Mouse (Mus musculus): ENCODE measurements at regions not wholly inside any gene's neighbourhood (a gene's known extent, or its start where the extent isn't known, plus 50 kb on each side); places are given as distances from the start of the nearest gene placed in this dataset.

DNA sequence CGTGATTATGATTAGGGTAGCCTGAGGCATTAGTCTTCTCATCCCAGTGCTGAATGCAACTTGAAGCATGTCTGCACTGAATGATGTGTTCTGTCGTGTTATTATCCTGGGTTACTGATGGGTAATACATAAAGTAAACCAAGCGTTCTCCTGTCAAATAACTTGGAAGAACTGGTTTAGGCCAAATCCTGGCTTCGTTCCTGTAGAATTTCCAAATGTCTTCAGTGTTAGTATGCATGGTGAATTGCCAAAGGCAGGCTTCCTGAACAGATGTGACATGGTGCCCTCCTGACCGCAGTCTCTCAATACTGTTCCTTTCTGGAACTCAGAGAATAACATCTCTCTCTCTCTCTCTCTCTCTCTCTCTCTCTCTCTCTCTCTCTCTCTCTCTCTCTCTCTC, 509.6 kb downstream of the Tox3 start:
- H3K4me3 ChIP-seq (replicated peaks), result no peak overlapping the region
- H3K36me3 ChIP-seq, result no peaks in the 10 kb centered on the region
- H3K9ac ChIP-seq (replicated peaks), result no peak overlapping the region
- 76% methylated on average over 5 of the region's 5 CpGs for WGBS
- no peak for ATAC-seq (ENCODE audit: insufficient number of reproducible peaks, insufficient read depth, low FRiP score, low TSS enrichment, low read depth)
- no peaks in the 10 kb centered on the region for H3K4me1 ChIP-seq (replicated peaks)
- no peak overlapping the region for H3K4me2 ChIP-seq
- no peaks in the 10 kb centered on the region for H3K9me3 ChIP-seq
- no peak overlapping the region for H3K27ac ChIP-seq
- no peaks in the 10 kb centered on the region for H3K27me3 ChIP-seq

DNA sequence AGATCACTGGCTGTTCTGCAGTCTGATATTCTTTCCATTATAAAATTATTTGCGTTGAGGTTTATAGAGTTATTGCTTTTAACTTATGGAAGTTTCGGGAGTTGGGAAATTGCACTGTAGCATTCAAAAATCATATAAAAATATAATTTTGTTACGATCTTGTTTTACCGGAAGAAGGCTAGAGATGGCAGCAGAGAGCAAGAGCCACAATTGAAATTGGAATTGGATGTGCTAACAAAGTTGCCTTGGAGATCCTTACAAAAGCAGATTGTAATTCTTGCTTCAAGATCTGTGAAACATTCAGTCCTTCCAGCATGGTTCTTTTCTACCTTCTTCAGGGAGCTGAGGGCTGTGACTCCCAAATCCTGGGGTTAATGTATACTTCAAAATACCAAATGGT, 514.4 kb downstream of the Tox3 start:
- H3K9ac ChIP-seq (replicated peaks), result no peak overlapping the region
- no peaks in the 10 kb centered on the region for H3K4me1 ChIP-seq (replicated peaks)
- H3K4me2 ChIP-seq, result no peak overlapping the region
- WGBS, result 67% methylated on average over 4 of the region's 4 CpGs
- H3K27ac ChIP-seq, result no peak overlapping the region
- no peaks in the 10 kb centered on the region for H3K9me3 ChIP-seq
- no peaks in the 10 kb centered on the region for H3K36me3 ChIP-seq
- no peak overlapping the region for H3K4me3 ChIP-seq (replicated peaks)
- ATAC-seq (ENCODE audit: insufficient number of reproducible peaks, insufficient read depth, low FRiP score, low TSS enrichment, low read depth), result no peak
- H3K27me3 ChIP-seq, result no peaks in the 10 kb centered on the region

DNA sequence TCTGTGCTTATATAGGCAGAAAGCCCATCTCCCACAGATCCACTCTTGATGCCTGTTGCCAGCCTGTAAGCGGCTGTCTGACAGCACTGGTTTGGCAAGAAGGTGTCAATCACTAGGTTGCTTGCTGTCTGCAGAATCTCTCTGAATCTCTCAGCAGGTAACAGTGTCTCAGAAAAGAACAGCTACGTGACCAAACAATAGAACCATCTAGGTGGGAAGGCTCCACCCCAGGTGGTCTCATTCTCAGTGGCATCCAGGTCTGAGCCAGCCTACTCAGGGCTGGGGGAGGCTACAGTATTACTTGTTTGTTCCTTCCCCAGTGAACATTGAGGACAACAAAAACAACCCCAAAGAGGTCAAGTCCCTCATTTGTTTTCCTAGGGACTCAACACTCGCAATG, 523.6 kb downstream of the Tox3 start:
- WGBS, result 46% methylated on average over 3 of the region's 3 CpGs
- H3K4me3 ChIP-seq (replicated peaks), result no peak overlapping the region
- ATAC-seq (ENCODE audit: insufficient number of reproducible peaks, insufficient read depth, low FRiP score, low TSS enrichment, low read depth), result no peak
- no peak overlapping the region for H3K27ac ChIP-seq
- no peaks in the 10 kb centered on the region for H3K36me3 ChIP-seq
- H3K27me3 ChIP-seq, result peaks cover 4% of the 10 kb centered on the region; the same call in 1 of the 2 replicates
- 0 out of 2 replicates have a peak, but pooled peaks cover 3% of the 10 kb centered on the region for H3K9me3 ChIP-seq
- H3K9ac ChIP-seq (replicated peaks), result no peak overlapping the region
- H3K4me1 ChIP-seq (replicated peaks), result no peaks in the 10 kb centered on the region
- H3K4me2 ChIP-seq, result no peak overlapping the region

DNA sequence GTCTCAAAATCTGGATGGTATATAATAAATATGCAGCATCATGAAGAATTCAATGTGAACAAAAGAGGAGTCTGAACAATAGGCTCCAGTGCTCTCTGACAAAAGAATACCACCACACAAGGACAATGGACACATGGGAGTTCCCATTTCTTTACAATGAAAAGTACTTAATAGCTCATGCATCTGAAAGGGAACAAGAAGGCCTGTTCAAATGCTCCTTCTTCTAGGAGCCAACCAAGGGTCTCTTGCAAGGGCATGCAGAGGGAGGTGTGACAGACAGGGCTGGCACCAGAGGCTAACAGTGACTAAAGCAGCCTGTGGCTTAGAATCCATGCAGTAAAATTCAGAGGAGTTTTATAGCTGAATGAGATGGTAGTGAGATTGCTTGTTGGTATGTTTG, 524.5 kb downstream of the Tox3 start:
- Histone ChIP-seq H3K4me1 (replicated peaks) (no peaks in the 10 kb centered on the region), H3K9ac (replicated peaks) (no peak overlapping the region), H3K27ac (no peak overlapping the region), H3K4me2 (no peak overlapping the region), H3K4me3 (replicated peaks) (no peak overlapping the region), H3K36me3 (no peaks in the 10 kb centered on the region), H3K9me3 (0 out of 2 replicates have a peak, but pooled peaks cover 3% of the 10 kb centered on the region), H3K27me3 (peaks cover 4% of the 10 kb centered on the region; the same call in 1 of the 2 replicates)
- ATAC-seq (ENCODE audit: insufficient number of reproducible peaks, insufficient read depth, low FRiP score, low TSS enrichment, low read depth), result no peak

DNA sequence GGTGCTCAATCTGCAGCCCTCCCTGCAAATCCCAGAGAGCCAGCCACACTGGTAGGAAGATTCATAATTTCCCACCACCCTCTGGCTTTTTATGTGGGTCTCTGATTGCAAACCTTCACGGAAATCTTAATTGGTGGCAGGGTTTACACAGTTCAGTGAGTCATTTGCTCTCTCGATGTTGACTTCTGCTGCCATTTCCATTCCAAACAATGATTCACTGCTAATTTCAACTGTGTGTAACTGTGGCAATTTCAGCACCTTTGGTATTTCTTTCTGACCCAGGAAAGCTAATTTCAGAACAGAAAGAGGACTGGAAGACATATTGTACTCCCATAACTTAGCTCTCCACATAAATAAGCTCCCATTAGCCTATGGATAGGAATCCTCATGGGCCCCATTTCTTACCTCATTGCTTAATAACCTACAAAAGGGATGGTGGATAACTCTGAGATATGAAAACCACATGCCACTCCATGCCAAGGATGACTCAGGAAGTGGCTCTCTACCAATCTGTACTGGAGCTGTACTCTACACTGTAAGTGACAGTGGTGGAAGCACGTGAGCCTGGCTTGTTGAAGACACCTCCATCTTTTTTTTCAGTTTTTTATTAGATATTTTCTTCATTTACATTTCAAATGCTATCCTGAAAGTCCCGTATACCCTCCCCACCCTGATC, 536.0 kb downstream of the Tox3 start:
- Histone ChIP-seq H3K36me3 (no peaks in the 10 kb centered on the region), H3K9me3 (no peaks in the 10 kb centered on the region), H3K9ac (replicated peaks) (no peak overlapping the region), H3K27me3 (no peaks in the 10 kb centered on the region), H3K27ac (no peak overlapping the region), H3K4me1 (replicated peaks) (no peaks in the 10 kb centered on the region), H3K4me3 (replicated peaks) (no peak overlapping the region), H3K4me2 (no peak overlapping the region)
- 81% methylated on average over 4 of the region's 4 CpGs for WGBS
- ATAC-seq (ENCODE audit: insufficient number of reproducible peaks, insufficient read depth, low FRiP score, low TSS enrichment, low read depth), result no peak

DNA sequence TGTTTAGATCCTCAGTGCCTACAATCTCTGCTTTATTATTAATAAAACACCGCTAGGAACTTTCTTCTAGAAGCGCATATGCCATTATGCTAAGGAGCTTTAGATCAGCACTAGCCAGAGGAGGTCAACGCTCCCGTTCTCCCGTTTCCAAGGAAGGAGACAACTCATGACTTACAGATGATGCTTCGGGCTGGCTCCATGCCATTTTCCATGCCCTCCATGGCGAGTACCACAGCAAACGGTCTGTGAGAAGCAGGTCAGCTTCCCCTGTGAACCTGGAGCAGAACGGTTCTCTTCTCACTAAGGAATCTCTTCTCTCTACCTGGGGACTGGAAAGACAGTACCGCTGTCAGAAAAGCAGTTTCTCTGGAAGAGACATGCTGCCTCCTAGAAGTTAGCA, 559.8 kb downstream of the Tox3 start:
- Histone ChIP-seq H3K27ac (no peak overlapping the region), H3K4me2 (no peak overlapping the region), H3K27me3 (peaks cover 31% of the 10 kb centered on the region), H3K36me3 (no peaks in the 10 kb centered on the region), H3K4me1 (replicated peaks) (peaks cover 11% of the 10 kb centered on the region), H3K4me3 (replicated peaks) (no peak overlapping the region), H3K9me3 (no peaks in the 10 kb centered on the region), H3K9ac (replicated peaks) (no peak overlapping the region)
- 76% methylated on average over 10 of the region's 10 CpGs for WGBS
- no peak for ATAC-seq (ENCODE audit: insufficient number of reproducible peaks, insufficient read depth, low FRiP score, low TSS enrichment, low read depth)

DNA sequence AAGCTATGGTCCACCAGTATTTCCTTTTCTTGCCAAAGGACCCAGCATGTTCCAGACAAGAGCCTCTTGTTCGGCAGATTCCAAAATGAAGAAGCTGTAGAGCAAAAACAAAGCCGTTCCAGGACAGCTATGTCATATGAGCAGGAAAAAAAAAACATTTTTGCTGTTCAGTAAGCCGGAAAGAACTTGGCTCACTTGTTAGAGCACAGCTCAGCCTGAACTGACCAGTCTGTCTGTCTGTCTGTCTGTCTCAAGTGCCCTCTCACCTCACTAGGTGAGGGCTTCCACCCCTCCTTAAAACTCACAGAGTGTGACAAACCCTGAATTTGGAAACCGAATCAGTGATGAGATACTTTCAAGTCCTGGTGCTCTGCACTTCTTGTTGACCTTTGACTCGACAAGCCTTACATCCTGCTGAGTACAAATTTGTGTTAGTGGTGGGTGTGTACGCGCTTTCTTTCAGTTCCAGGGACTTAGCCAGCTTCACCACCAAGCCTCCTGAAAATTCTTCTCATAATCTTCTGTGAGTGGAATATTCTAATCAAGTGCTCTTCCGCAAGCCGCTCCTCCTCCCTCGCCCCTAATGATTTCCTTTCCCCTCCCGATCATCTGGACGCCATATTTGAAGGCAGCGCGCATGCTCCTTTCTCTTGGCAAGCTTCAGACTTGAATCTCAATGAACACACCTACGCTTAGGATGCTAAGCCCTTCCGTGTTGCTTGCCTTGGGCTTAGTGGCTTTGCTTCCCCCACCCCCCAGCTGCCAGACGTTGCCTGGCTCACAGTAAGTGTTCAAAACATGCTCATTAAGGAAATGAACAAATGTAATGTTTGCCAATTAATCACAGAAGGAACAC, 560.9 kb downstream of the Tox3 start:
- H3K4me2 ChIP-seq, result peak overlapping the region; percentile 41
- H3K4me1 ChIP-seq (replicated peaks), result peaks cover 11% of the 10 kb centered on the region
- H3K36me3 ChIP-seq, result no peaks in the 10 kb centered on the region
- no peak overlapping the region for H3K27ac ChIP-seq
- no peak overlapping the region for H3K9ac ChIP-seq (replicated peaks)
- H3K27me3 ChIP-seq, result peaks cover 41% of the 10 kb centered on the region
- H3K9me3 ChIP-seq, result no peaks in the 10 kb centered on the region
- WGBS, result 49% methylated on average over 17 of the region's 17 CpGs
- H3K4me3 ChIP-seq (replicated peaks), result 0 out of 2 replicates have a peak overlapping the region, but pooled peaks have one; percentile 19
- ATAC-seq (ENCODE audit: insufficient number of reproducible peaks, insufficient read depth, low FRiP score, low TSS enrichment, low read depth), result no peak

DNA sequence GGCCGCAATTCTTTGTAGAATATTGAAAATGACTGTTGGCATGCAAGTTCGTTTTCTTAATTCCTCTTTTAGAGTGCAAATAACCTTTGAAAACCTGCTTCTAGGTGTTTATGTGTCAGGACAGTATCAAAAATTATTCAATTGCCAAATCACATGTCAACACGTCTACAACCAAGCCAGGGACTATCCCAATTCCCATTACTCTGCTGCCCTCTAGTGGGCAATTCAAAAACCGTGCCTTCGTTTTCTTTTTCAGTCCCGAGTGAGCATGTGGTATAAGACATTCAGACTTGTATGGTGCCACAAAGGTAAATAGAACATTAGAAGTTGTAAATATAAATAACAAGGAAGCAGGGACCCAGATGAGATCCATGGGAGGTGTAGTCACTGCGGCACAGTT, 563.1 kb downstream of the Tox3 start:
- Histone ChIP-seq H3K4me3 (replicated peaks) (no peak overlapping the region), H3K36me3 (no peaks in the 10 kb centered on the region), H3K4me2 (no peak overlapping the region), H3K27ac (no peak overlapping the region), H3K9ac (replicated peaks) (no peak overlapping the region), H3K4me1 (replicated peaks) (peaks cover 11% of the 10 kb centered on the region), H3K27me3 (peaks cover 64% of the 10 kb centered on the region), H3K9me3 (no peaks in the 10 kb centered on the region)
- 0 out of 2 replicates have a peak, but pooled peaks have one; percentile 47 for ATAC-seq (ENCODE audit: insufficient number of reproducible peaks, insufficient read depth, low FRiP score, low TSS enrichment, low read depth)
- 11% methylated on average over 7 of the region's 7 CpGs for WGBS

DNA sequence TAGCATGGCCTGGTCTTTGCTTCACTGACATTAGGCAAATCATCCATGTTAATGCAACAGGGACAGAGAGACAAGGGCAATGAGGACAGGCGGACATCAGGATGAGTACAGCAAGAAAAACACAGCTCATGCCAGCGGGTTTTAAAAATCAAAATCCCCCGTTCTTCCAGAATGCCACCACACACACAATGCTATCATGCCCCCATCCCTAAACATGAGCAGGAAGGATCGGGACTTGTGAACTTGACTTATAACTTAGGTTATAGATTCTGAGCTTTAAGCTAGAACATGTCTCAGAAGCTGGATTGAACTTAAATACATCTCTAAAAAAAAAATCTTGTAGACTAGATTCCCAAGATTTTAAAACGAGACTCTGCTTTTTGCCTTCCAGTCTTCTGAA, 564.8 kb downstream of the Tox3 start:
- Histone ChIP-seq H3K4me2 (no peak overlapping the region), H3K9ac (replicated peaks) (no peak overlapping the region), H3K4me3 (replicated peaks) (no peak overlapping the region), H3K27me3 (peaks cover 68% of the 10 kb centered on the region), H3K36me3 (no peaks in the 10 kb centered on the region), H3K9me3 (no peaks in the 10 kb centered on the region), H3K4me1 (replicated peaks) (peaks cover 11% of the 10 kb centered on the region), H3K27ac (no peak overlapping the region)
- no peak for ATAC-seq (ENCODE audit: insufficient number of reproducible peaks, insufficient read depth, low FRiP score, low TSS enrichment, low read depth)
- 82% methylated on average over 5 of the region's 5 CpGs for WGBS

DNA sequence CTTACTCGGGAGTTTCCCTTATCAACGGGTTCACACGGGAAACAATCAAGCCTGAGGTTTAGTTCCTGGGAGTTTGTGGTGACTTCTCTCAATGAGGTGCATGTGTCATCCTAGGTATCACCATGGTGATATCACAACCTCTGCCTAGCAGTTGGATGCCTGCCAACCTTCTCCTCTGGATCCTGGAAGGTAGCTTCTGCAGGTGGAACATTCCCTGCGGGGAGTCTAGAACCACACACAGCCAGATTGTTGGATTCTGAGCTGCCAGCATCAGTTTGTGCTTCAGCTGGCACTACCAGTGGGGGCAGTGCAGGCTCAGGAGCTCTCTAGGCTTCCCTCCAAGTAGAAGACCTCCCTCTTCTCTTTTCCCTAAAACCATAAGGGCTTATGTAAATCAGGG, 581.8 kb downstream of the Tox3 start:
- no peaks in the 10 kb centered on the region for H3K9me3 ChIP-seq
- peaks cover 26% of the 10 kb centered on the region for H3K27me3 ChIP-seq
- H3K4me1 ChIP-seq (replicated peaks), result peaks cover 9% of the 10 kb centered on the region
- H3K4me2 ChIP-seq, result no peak overlapping the region
- ATAC-seq (ENCODE audit: insufficient number of reproducible peaks, insufficient read depth, low FRiP score, low TSS enrichment, low read depth), result no peak
- no peak overlapping the region for H3K4me3 ChIP-seq (replicated peaks)
- no peak overlapping the region for H3K9ac ChIP-seq (replicated peaks)
- H3K27ac ChIP-seq, result no peak overlapping the region
- H3K36me3 ChIP-seq, result no peaks in the 10 kb centered on the region
- 69% methylated on average over 4 of the region's 4 CpGs for WGBS

DNA sequence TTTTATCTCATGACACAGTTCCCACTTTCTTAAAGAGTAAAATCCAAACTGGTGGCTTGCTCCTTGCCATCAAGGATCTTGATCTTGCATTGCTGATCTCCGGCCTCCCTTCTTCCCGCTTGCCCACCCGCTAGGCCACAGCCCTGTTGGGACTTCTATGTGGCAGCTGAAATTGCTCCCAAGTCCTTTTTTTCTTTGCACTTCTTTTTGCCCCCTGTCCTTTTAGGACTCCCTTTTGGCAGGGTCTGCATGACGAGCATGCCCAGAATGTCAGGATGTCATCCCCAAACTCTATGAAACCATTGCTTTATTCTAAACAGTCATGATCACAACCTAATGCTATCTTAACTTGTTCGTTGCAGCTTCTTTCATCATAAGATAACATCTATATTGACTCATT, 588.6 kb downstream of the Tox3 start:
- ATAC-seq (ENCODE audit: insufficient number of reproducible peaks, insufficient read depth, low FRiP score, low TSS enrichment, low read depth), result no peak
- WGBS, result 83% methylated on average over 5 of the region's 5 CpGs
- H3K27me3 ChIP-seq, result peaks cover 5% of the 10 kb centered on the region; the same call in 1 of the 2 replicates
- no peak overlapping the region for H3K27ac ChIP-seq
- H3K4me2 ChIP-seq, result no peak overlapping the region
- H3K4me3 ChIP-seq (replicated peaks), result no peak overlapping the region
- no peaks in the 10 kb centered on the region for H3K9me3 ChIP-seq
- H3K9ac ChIP-seq (replicated peaks), result no peak overlapping the region
- no peaks in the 10 kb centered on the region for H3K36me3 ChIP-seq
- H3K4me1 ChIP-seq (replicated peaks), result peaks cover 27% of the 10 kb centered on the region
